Mouse (Mus musculus): ENCODE data around the gene Nfatc4.

- TF ChIP-seq POLR2A (IDR thresholded peaks at IDR 0.05; ENCODE audit: low read depth, low read length) (no peak), CTCF (IDR thresholded peaks at IDR 0.05; ENCODE audit: extremely low read depth, insufficient read length, insufficient replicate concordance, low read depth, low read length) (no peak)
Measured at GRCm38 (mm10) chr14:55855101-55855561, 32.2 kb downstream of the Nfatc4 start.
